Mouse (Mus musculus) thymus, adult 2 months (tissue): Measurements from ENCODE around the gene Cdh7. TPM values are rescaled to one million over a fixed set of nuclear protein-coding genes. Genes with fewer than 3 reads are reported as not detected.

ENCODE experiments used
- DNase-seq: peaks from one replicate; pipeline ENCODE4 v3.0.0; 2021
- H3K27ac ChIP-seq: fragments of 200-500 bp; 2 replicates; pipeline ENCODE4 v1.5.1; 2012; ENCODE audit warnings: low read length, control low read depth; ENCODE audit not compliant: control insufficient read depth, insufficient read depth
- H3K27me3 ChIP-seq: fragments of 200-500 bp; 2 replicates; pipeline ENCODE4 v1.6.1; 2012; ENCODE audit warnings: mild to moderate bottlenecking, low read length, moderate library complexity, mixed read lengths; ENCODE audit not compliant: control insufficient read depth, insufficient read depth
- H3K36me3 ChIP-seq: fragments of 200-500 bp; 2 replicates; pipeline ENCODE4 v1.6.1; 2012; ENCODE audit warnings: mild to moderate bottlenecking, low read length, moderate library complexity; ENCODE audit not compliant: control insufficient read depth, insufficient read depth
- H3K4me1 ChIP-seq: fragments of 200-500 bp; replicated peaks from 2 replicates; pipeline ENCODE4 v1.6.1; 2012; ENCODE audit warnings: low read length; ENCODE audit not compliant: control insufficient read depth, insufficient read depth
- H3K4me3 ChIP-seq: fragments of 200-500 bp; 2 replicates; pipeline ENCODE4 v1.5.1; 2012; ENCODE audit warnings: mild to moderate bottlenecking, low read length, control low read depth, moderate library complexity; ENCODE audit not compliant: control insufficient read depth, insufficient read depth
- CTCF ChIP-seq: fragments of 200-500 bp; IDR thresholded peaks from 2 replicates; pipeline ENCODE4 v1.5.1; 2012; ENCODE audit warnings: mild to moderate bottlenecking, control low read depth, low read length, moderate library complexity, borderline replicate concordance; ENCODE audit not compliant: control insufficient read depth, poor library complexity, insufficient read depth; ENCODE audit errors: extremely low read depth
- POLR2A ChIP-seq: fragments of 200-500 bp; IDR thresholded peaks from 2 replicates; pipeline ENCODE4 v1.6.1; 2012; ENCODE audit warnings: mild to moderate bottlenecking, low read length, control low read depth, moderate library complexity; ENCODE audit not compliant: control insufficient read depth, poor library complexity, insufficient read depth; ENCODE audit errors: extremely low read depth
- WGBS: fragments of 180-500 bp; shearing (Covaris S2); methylation state at CpG from one replicate; pipeline ENCODE4 v1.1.7; 2018; 5-methylcytosine and 5-hydroxymethylcytosine counted together
- polyA plus RNA-seq: library from polyadenylated mRNA; depleted of rRNA; stranded (reverse); fragments of >200 nt; gene quantifications from 2 replicates; pipeline ENCODE4 v1.2.3, GENCODE M21; 2012

Gene Cdh7
- polyA plus RNA-seq, 1 experiment = not detected

DNA sequence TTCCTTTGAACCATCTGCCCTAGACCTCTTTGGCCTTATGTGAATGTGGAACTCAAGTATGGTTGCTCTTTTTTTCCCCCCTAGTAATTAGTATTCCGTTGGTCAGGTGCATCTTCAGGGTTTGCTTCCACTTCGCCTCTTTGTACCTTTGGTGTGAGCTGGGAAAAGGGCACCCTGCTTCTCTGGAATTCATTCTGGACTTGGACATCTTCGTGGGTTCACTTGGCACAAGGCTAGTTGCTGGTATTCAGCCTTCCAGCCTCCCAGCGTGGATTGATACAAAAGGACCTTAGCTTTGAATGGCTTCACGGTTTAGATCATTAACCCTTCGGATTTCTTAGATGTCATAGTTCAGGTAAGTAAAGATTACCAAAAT, 1.3 kb downstream of the Cdh7 start:
- no peak overlapping the region for H3K4me3 ChIP-seq
- 36% methylated on average over 6 of the region's 6 CpGs for WGBS
- DNase-seq = no peak
- no peaks in the 10 kb centered on the region for H3K4me1 ChIP-seq
- no peaks in the 10 kb centered on the region for H3K36me3 ChIP-seq
- no peak overlapping the region for H3K27ac ChIP-seq
- no peaks in the 10 kb centered on the region for H3K27me3 ChIP-seq
- TF ChIP-seq POLR2A = no peak
- TF ChIP-seq CTCF = no peak

GRCm38 (mm10) chr1:109984776-109985175, 2.5 kb downstream of the Cdh7 start:
- no peak for DNase-seq
- Histone ChIP-seq H3K27ac (no peak overlapping the region), H3K4me3 (no peak overlapping the region), H3K27me3 (no peaks in the 10 kb centered on the region), H3K36me3 (no peaks in the 10 kb centered on the region), H3K4me1 (no peaks in the 10 kb centered on the region)
- no peak for TF ChIP-seq CTCF
- 77% methylated on average over 3 of the region's 3 CpGs for WGBS

- Histone ChIP-seq H3K27ac (no peak overlapping the region), H3K4me3 (no peak overlapping the region), H3K36me3 (no peaks in the 10 kb centered on the region), H3K27me3 (no peaks in the 10 kb centered on the region), H3K4me1 (no peaks in the 10 kb centered on the region)
- no peak for DNase-seq
- WGBS = 15% methylated on average over 1 of the region's 1 CpGs
- TF ChIP-seq CTCF = no peak
- no peak for TF ChIP-seq POLR2A
Observed at GRCm38 (mm10) chr1:109985468-109985867, 3.2 kb downstream of the Cdh7 start.

DNA sequence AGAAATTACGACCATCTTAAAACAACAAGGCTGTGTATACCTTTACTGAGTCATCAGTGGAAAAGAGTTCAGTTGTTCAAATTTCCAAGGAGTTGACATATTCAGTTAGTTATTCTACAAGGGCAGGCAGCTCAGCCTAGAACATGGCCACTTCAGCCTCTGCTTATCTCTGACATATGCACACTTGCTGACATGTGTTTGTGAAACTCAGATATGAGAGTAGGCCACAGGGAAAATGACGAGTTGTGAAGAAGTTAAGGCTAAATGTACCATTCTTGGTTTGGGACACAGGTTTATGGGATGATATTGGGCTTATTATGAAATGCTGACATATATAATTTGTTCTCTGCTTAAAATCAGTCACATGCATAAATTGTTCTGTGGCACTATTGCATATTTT, 7.3 kb downstream of the Cdh7 start:
- WGBS = 68% methylated on average over 2 of the region's 2 CpGs
- DNase-seq = no peak
- Histone ChIP-seq H3K36me3 (no peaks in the 10 kb centered on the region), H3K27ac (no peak overlapping the region), H3K27me3 (no peaks in the 10 kb centered on the region), H3K4me3 (no peak overlapping the region), H3K4me1 (no peaks in the 10 kb centered on the region)
- TF ChIP-seq CTCF = no peak
- no peak for TF ChIP-seq POLR2A

GRCm38 (mm10) chr1:109993906-109994305, 11.7 kb downstream of the Cdh7 start:
- H3K4me3 ChIP-seq = no peak overlapping the region
- no peaks in the 10 kb centered on the region for H3K4me1 ChIP-seq
- no peaks in the 10 kb centered on the region for H3K36me3 ChIP-seq
- WGBS = 83% methylated on average over 5 of the region's 5 CpGs
- TF ChIP-seq POLR2A = no peak
- no peak for TF ChIP-seq CTCF
- no peak for DNase-seq
- no peaks in the 10 kb centered on the region for H3K27me3 ChIP-seq
- no peak overlapping the region for H3K27ac ChIP-seq

- H3K27ac ChIP-seq = no peak overlapping the region
- no peak overlapping the region for H3K4me3 ChIP-seq
- no peaks in the 10 kb centered on the region for H3K36me3 ChIP-seq
Observed at GRCm38 (mm10) chr1:110004451-110004850, 22.2 kb downstream of the Cdh7 start.

GRCm38 (mm10) chr1:110005038-110005437, 22.8 kb downstream of the Cdh7 start:
- no peaks in the 10 kb centered on the region for H3K36me3 ChIP-seq
- no peak overlapping the region for H3K27ac ChIP-seq
- TF ChIP-seq POLR2A = no peak
- TF ChIP-seq CTCF = no peak
- DNase-seq = no peak
- H3K4me3 ChIP-seq = no peak overlapping the region
- 80% methylated on average over 3 of the region's 3 CpGs for WGBS
- no peaks in the 10 kb centered on the region for H3K4me1 ChIP-seq
- H3K27me3 ChIP-seq = no peaks in the 10 kb centered on the region

More at GRCm38 (mm10) chr1:110004451-110004850, 22.2 kb downstream of the Cdh7 start:
- DNase-seq = no peak
- no peak for TF ChIP-seq CTCF
- TF ChIP-seq POLR2A = no peak
- Histone ChIP-seq H3K4me1 (no peaks in the 10 kb centered on the region), H3K27me3 (no peaks in the 10 kb centered on the region)
